Mouse (Mus musculus): ENCODE measurements at regions not wholly inside any gene's neighbourhood (a gene's known extent, or its start where the extent isn't known, plus 50 kb on each side); places are given as distances from the start of the nearest gene placed in this dataset.

DNA sequence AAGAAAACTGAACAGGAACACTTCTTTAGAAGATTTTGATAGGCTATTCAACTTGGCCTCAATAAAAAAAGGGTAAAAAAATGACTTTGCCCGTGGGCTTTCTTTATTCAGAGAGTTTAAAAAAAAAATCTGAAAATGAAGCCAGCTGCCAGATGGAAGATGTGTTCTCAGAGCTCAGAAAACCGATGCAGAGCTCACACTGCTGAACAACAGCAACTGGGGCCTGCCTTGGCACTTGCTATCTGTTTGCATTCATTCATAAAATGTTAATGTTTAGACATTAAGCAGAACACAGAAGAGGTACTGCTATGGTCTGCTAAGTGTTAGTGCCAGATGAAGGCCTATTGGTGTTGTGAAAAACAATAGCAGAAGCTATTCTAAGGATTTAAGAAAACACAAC lies 173.8 kb upstream of the Smc2 start:
- no peak overlapping the region for H3K4me3 ChIP-seq (ENCODE audit: insufficient read depth, low read length)
- no peak overlapping the region for H3K27ac ChIP-seq (ENCODE audit: insufficient read depth, low read length)
- TF ChIP-seq CTCF (IDR thresholded peaks at IDR 0.05; ENCODE audit: extremely low read depth, insufficient read depth, low read length) = no peak
- no peaks in the 10 kb centered on the region for H3K4me1 ChIP-seq (ENCODE audit: control insufficient read depth, insufficient read depth, low read length)

GRCm38 (mm10) chr4:52282458-52282857 lies 156.6 kb upstream of the Smc2 start:
- Histone ChIP-seq H3K4me3 (ENCODE audit: insufficient read depth, low read length) (no peak overlapping the region), H3K4me1 (ENCODE audit: control insufficient read depth, insufficient read depth, low read length) (peaks cover 1% of the 10 kb centered on the region; the same call in 1 of the 2 replicates), H3K27ac (ENCODE audit: insufficient read depth, low read length) (no peak overlapping the region)
- TF ChIP-seq CTCF (IDR thresholded peaks at IDR 0.05; ENCODE audit: extremely low read depth, insufficient read depth, low read length) = no peak
- TF ChIP-seq POLR2A (IDR thresholded peaks at IDR 0.05; ENCODE audit: extremely low read depth, insufficient read depth, low read length) = no peak

GRCm38 (mm10) chr4:52284909-52285308 lies 154.1 kb upstream of the Smc2 start:
- H3K4me3 ChIP-seq (ENCODE audit: insufficient read depth, low read length) = no peak overlapping the region
- H3K27ac ChIP-seq (ENCODE audit: insufficient read depth, low read length) = peak overlapping the region; percentile 46; the same call in 1 of the 2 replicates
- TF ChIP-seq POLR2A (IDR thresholded peaks at IDR 0.05; ENCODE audit: extremely low read depth, insufficient read depth, low read length) = no peak
- no peak for TF ChIP-seq CTCF (IDR thresholded peaks at IDR 0.05; ENCODE audit: extremely low read depth, insufficient read depth, low read length)
- H3K4me1 ChIP-seq (ENCODE audit: control insufficient read depth, insufficient read depth, low read length) = peaks cover 1% of the 10 kb centered on the region; the same call in 1 of the 2 replicates

DNA sequence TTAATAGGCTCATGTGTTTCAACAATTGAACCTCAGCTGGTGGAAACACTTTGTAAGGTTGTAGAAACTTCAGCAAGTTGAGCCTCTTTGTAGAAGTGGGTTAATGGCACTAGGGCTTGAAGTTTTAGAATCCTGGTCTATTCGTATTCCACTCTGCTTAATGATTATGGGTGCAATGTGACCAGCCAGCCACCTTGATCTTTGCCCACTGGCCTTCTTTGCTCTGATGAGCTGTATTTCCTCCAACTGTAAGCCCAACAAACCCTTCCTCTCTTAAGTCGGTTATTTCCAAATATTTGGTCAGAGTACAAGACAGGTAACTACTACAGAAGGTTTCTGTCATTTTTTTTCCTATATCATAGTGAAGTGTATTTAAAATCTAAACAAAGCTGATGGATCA lies 145.4 kb upstream of the Smc2 start:
- no peak overlapping the region for H3K4me3 ChIP-seq (ENCODE audit: insufficient read depth, low read length)
- TF ChIP-seq POLR2A (IDR thresholded peaks at IDR 0.05; ENCODE audit: extremely low read depth, insufficient read depth, low read length) (no peak), CTCF (IDR thresholded peaks at IDR 0.05; ENCODE audit: extremely low read depth, insufficient read depth, low read length) (no peak)
- no peaks in the 10 kb centered on the region for H3K4me1 ChIP-seq (ENCODE audit: control insufficient read depth, insufficient read depth, low read length)
- no peak overlapping the region for H3K27ac ChIP-seq (ENCODE audit: insufficient read depth, low read length)

- Histone ChIP-seq H3K27ac (ENCODE audit: insufficient read depth, low read length) (no peak overlapping the region), H3K4me3 (ENCODE audit: insufficient read depth, low read length) (no peak overlapping the region), H3K4me1 (ENCODE audit: control insufficient read depth, insufficient read depth, low read length) (no peaks in the 10 kb centered on the region)
- TF ChIP-seq POLR2A (IDR thresholded peaks at IDR 0.05; ENCODE audit: extremely low read depth, insufficient read depth, low read length) (no peak), CTCF (IDR thresholded peaks at IDR 0.05; ENCODE audit: extremely low read depth, insufficient read depth, low read length) (no peak)
These were observed 139.8 kb upstream of the Smc2 start for GRCm38 (mm10) chr4:52299226-52299625.

- H3K4me1 ChIP-seq (ENCODE audit: control insufficient read depth, insufficient read depth, low read length) = no peaks in the 10 kb centered on the region
- TF ChIP-seq CTCF (IDR thresholded peaks at IDR 0.05; ENCODE audit: extremely low read depth, insufficient read depth, low read length) (0 out of 2 replicates have a peak, but pooled peaks have one; percentile 13), POLR2A (IDR thresholded peaks at IDR 0.05; ENCODE audit: extremely low read depth, insufficient read depth, low read length) (no peak)
- no peak overlapping the region for H3K27ac ChIP-seq (ENCODE audit: insufficient read depth, low read length)
- H3K4me3 ChIP-seq (ENCODE audit: insufficient read depth, low read length) = no peak overlapping the region
These were observed 137.4 kb upstream of the Smc2 start for GRCm38 (mm10) chr4:52301653-52302052.

GRCm38 (mm10) chr4:52324300-52324699 lies 114.7 kb upstream of the Smc2 start:
- no peak for TF ChIP-seq POLR2A (IDR thresholded peaks at IDR 0.05; ENCODE audit: extremely low read depth, insufficient read depth, low read length)
- no peak for TF ChIP-seq CTCF (IDR thresholded peaks at IDR 0.05; ENCODE audit: extremely low read depth, insufficient read depth, low read length)
- H3K4me3 ChIP-seq (ENCODE audit: insufficient read depth, low read length) = no peak overlapping the region
- no peak overlapping the region for H3K27ac ChIP-seq (ENCODE audit: insufficient read depth, low read length)
- no peaks in the 10 kb centered on the region for H3K4me1 ChIP-seq (ENCODE audit: control insufficient read depth, insufficient read depth, low read length)

- H3K4me3 ChIP-seq (ENCODE audit: insufficient read depth, low read length) = no peak overlapping the region
- no peak overlapping the region for H3K27ac ChIP-seq (ENCODE audit: insufficient read depth, low read length)
- TF ChIP-seq CTCF (IDR thresholded peaks at IDR 0.05; ENCODE audit: extremely low read depth, insufficient read depth, low read length) (no peak), POLR2A (IDR thresholded peaks at IDR 0.05; ENCODE audit: extremely low read depth, insufficient read depth, low read length) (no peak)
- no peaks in the 10 kb centered on the region for H3K4me1 ChIP-seq (ENCODE audit: control insufficient read depth, insufficient read depth, low read length)
These were observed 107.6 kb upstream of the Smc2 start for GRCm38 (mm10) chr4:52331361-52331951.

- Histone ChIP-seq H3K4me3 (ENCODE audit: insufficient read depth, low read length) (no peak overlapping the region), H3K27ac (ENCODE audit: insufficient read depth, low read length) (no peak overlapping the region), H3K4me1 (ENCODE audit: control insufficient read depth, insufficient read depth, low read length) (no peaks in the 10 kb centered on the region)
- no peak for TF ChIP-seq CTCF (IDR thresholded peaks at IDR 0.05; ENCODE audit: extremely low read depth, insufficient read depth, low read length)
- TF ChIP-seq POLR2A (IDR thresholded peaks at IDR 0.05; ENCODE audit: extremely low read depth, insufficient read depth, low read length) = no peak
These were observed 102.6 kb upstream of the Smc2 start for GRCm38 (mm10) chr4:52336365-52337017.

DNA sequence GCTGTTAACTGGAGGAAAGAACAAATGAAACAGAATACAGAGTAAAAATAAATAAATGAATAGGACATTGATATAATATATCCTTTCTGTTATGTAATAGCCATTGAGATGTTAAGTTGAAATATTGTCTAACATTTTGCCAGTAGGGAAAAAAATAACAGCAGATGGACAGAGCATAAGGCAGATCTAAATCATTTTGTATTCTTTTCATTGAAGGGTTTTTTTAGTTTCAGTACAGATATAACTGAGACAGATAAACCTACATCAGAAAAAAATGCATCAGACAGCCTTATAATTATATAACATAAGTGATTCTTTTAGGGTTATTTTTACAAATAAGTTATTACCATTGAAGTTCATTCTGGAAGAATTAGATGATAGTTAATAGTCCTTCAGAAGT lies 97.8 kb upstream of the Smc2 start:
- Histone ChIP-seq H3K4me1 (ENCODE audit: control insufficient read depth, insufficient read depth, low read length) (no peaks in the 10 kb centered on the region), H3K4me3 (ENCODE audit: insufficient read depth, low read length) (no peak overlapping the region), H3K27ac (ENCODE audit: insufficient read depth, low read length) (no peak overlapping the region)
- TF ChIP-seq CTCF (IDR thresholded peaks at IDR 0.05; ENCODE audit: extremely low read depth, insufficient read depth, low read length) (no peak), POLR2A (IDR thresholded peaks at IDR 0.05; ENCODE audit: extremely low read depth, insufficient read depth, low read length) (no peak)

Measured in cortical plate, adult 2 months (tissue).